Mouse (Mus musculus) skeletal muscle tissue, adult 2 months (tissue): ENCODE results near the gene Cacna1c.

Source experiments
- DNase-seq: peaks from one replicate; pipeline ENCODE4 v3.0.0-alpha.2; 2012; ENCODE audit warnings: low read depth, low spot score

Gene Cacna1c

GRCm38 (mm10) chr6:119010875-119011274 lies 185.3 kb downstream of the Cacna1c start:
- no peak for DNase-seq

DNA sequence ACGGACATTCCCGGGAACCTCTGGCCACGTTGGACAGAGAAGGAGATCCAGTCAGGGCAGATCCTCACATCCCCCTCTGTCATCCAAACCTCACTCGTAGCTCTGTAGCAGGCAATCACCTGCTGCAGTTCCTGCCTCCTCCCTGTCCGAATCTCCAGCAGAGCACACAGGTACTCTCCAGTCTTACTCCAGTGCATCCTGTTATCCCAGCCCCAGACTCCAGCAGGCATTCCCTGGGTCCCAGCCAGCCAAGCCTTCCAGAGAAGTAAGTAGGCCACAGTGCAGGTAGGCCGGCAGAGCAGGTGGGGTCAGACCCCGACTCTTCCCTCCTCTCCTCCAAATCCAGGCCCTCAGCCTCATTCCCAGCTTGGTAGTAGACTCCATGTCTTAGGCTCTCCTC lies 186.7 kb downstream of the Cacna1c start:
- DNase-seq = no peak

DNA sequence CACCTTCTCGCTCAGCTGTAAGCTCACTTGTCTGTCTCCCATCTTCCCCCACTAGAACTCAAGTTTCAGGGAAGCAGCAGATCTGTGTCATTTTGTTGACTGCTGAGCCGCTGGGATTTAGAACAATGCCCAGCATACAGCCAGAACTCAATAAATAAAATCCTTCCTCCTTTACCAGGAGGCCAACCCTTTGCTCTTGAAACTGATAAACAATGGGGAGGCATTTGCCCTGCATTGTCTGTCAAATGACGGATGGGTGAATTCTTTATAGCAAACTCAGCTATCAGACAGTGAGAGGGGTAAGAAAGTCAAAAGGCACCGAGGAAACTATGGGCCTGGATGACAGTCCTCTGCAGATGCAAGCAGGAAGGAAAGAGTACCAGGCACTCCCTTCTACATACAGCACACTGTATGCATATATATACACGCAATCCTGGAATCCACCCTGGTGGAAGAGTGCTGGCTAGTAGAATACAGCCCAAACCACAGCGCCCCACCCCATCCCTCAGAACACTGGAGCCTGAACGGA lies 187.5 kb downstream of the Cacna1c start:
- DNase-seq = no peak

GRCm38 (mm10) chr6:119004596-119004995 lies 191.6 kb downstream of the Cacna1c start:
- DNase-seq = no peak

GRCm38 (mm10) chr6:119001442-119001841 lies 194.8 kb downstream of the Cacna1c start:
- DNase-seq = no peak

- peak; percentile 59 for DNase-seq
These were observed 196.0 kb downstream of the Cacna1c start for GRCm38 (mm10) chr6:119000255-119000654.

- no peak for DNase-seq
These were observed 196.8 kb downstream of the Cacna1c start for GRCm38 (mm10) chr6:118999329-118999875.

- no peak for DNase-seq
These were observed 198.8 kb downstream of the Cacna1c start for GRCm38 (mm10) chr6:118997397-118997796.

DNA sequence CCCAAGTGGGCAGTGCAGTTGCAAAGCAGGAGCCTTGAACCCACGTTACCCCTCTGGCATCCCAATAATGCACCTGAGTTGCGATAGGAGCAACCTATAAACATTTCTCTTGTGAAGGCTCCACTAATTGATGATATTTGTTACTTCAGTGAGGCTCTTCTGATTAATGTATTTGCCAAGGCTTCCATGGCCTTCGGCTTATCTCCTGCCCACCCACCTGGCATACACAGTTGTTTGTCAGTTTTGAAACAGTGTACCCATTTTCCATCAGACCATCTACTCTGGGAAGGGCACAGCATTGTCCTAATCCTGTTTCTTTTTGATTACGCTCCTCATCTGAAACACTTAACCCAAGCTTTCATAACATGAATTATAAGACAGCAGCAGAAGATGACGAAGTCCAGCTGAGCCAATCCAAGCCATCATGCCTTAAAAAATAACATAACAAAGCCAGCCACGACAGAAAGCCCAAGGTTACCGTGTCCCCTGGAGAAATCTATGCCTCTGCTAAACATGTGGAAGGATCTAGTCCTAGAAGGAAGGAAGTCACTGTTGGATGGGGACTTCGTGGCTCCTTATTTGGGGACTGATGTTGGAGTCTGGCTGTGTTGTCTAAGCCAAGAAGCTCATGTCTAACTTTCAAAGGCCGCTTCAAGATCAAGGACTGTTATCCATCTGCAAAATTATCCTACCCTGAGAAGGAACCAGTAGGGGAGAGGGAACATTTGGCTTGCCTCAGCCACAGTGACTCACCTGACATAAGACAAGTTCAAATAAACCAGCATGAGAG lies 201.8 kb downstream of the Cacna1c start:
- DNase-seq = no peak

GRCm38 (mm10) chr6:118992391-118992790 lies 203.8 kb downstream of the Cacna1c start:
- peak; percentile 53 for DNase-seq

- no peak for DNase-seq
These were observed 206.0 kb downstream of the Cacna1c start for GRCm38 (mm10) chr6:118989999-118990776.

DNA sequence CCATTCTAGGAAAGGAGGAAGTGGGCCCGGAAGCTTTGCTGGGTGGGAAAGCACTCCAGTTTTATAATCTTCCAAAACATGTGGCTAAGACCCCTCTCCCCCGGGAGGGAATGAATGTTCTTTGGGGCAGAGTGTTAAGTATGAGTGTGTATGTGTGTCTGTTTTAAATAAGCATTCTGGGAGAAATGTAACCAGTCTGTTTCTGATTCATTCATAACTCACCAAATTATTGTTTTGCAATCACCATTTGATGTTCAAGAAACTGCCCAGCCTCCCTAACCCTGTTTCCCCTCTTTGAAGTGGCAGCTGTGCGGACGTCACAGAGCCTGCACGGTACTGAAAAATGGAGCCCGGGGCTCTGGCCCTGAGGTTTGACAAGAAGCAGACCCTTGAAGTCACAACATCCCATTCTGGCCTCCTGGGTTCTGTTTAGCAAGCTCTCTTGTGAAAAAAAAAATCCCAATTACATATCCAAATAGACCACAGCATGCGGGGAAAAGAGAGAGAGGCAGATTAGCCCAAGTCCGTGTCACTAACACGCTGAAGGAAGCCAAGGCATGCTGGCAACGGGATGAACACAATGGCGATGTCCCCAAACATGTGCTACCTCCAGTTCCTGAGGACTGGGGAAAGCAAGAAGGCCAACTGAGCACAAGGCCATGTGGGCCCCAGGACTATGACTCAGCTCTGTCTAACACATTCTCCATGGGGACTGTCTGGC lies 211.9 kb downstream of the Cacna1c start:
- DNase-seq = no peak

DNA sequence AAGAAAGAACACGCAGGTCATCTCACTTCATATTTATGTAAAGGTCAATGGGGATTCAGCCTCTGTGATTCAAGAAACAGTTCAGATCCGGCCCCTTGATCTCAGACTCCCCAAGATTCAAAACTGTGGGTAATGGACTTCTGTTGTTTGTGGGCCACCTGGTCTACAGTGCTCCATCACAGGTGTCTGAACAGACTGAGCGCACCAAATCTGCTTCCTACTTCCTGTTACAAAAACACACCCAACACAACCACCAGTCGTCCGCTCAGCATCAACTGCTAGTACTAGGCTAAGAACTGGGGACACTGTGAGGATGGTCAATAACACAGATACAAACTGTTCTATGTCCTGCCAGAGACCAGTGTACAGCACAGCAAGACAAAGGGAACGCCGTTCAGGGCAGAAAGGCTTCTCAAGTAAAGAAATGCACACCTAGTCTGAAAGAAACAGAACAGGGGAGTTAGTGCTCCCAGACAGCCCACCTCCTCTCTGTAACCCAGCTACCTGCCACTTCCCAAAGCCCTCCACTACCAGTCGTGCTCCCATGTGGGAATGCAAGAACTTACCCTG lies 212.7 kb downstream of the Cacna1c start:
- no peak for DNase-seq

DNA sequence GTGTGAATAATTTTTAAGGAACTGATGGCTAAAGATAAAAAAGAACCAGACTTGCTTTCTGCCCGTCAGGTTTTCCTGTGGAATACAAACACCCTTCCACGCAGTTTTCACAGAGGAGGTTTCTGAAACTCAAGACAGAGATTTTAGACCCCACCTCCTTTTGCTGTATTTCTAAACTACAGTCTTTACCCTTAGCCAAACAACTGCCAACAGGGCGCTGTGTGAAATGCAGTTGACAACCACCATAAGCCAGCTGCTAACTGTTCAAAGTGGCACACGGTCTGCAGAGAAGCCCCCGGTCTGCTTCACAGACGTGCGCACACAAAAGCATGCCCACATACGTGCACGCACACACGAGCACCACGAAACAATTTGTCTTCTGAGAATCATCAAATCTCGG lies 216.0 kb downstream of the Cacna1c start:
- DNase-seq = no peak

- no peak for DNase-seq
These were observed 218.6 kb downstream of the Cacna1c start for GRCm38 (mm10) chr6:118977443-118978271.

- no peak for DNase-seq
These were observed 219.6 kb downstream of the Cacna1c start for GRCm38 (mm10) chr6:118976617-118977016.

GRCm38 (mm10) chr6:118971844-118972531 lies 224.2 kb downstream of the Cacna1c start:
- DNase-seq = no peak

- no peak for DNase-seq
These were observed 227.4 kb downstream of the Cacna1c start for GRCm38 (mm10) chr6:118968776-118969175.

DNA sequence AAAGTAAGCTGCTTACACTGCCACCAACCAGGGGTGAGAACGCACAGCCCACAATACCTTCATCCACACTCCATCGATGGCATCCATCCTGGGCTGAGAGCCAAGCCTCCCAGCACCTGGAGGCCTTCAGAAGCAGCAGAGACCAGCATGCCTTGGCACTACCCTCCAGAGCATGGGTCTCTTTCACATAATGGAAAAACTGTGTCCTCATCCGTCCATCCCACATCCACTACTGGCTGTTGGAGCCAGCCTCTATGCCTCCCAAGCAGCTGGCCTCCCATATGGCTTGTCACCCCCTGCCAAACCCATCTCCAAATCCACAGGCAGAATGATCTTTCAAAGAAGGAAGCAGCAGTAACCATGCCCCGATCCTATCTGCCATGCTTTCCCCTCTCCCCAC lies 229.3 kb downstream of the Cacna1c start:
- no peak for DNase-seq

- no peak for DNase-seq
These were observed 230.6 kb downstream of the Cacna1c start for GRCm38 (mm10) chr6:118965577-118965976.
